Mouse (Mus musculus) frontal cortex, postnatal 25 days (tissue): ENCODE measurements around the gene Bms1.

Experiments used
- DNase-seq, 2 experiments: peaks; one replicate each; pipeline ENCODE4 v3.0.0; 2022; ENCODE audit warnings: low spot score in 2 of 2

Gene Bms1

DNA sequence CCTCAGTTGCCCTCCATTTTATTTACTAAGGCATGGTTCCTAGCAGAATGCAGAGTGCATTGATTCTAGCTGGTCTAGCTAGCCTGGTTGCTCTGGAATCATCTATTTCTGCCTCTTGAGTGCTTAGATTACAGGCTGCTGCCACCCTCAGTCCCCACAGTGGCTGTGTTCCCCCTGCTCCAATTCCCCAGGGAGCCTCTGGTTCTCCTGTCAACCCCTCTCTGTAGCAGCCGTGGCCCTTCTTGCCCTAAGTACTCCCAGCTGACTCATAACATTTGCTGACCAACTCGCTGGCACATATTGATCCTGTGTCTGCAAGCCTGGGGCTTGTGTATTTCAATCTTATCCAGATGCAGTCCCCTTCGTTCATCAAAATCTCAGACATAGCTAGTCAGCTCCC, 53.1 kb downstream of the Bms1 start:
- DNase-seq, result no peak

DNA sequence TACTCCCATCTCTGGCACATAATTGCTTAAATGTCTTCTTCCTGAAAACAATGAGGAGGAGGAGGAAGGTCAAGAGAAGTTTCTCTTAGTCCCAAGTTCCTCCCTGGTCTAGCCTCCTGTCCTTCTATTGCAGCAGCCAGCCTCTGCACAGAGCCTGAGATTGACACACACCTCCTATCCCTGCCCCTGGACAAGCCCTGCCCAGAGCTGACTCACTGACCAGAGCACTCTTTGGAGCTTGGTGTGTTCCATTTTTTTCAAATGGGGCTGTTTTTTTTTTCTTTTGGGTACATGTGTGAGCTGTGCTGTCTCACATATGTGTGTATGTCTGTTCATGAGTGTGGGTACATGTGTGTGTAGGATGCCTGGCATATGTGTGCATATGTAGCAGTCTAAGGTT, 53.5 kb downstream of the Bms1 start:
- DNase-seq, result no peak

DNA sequence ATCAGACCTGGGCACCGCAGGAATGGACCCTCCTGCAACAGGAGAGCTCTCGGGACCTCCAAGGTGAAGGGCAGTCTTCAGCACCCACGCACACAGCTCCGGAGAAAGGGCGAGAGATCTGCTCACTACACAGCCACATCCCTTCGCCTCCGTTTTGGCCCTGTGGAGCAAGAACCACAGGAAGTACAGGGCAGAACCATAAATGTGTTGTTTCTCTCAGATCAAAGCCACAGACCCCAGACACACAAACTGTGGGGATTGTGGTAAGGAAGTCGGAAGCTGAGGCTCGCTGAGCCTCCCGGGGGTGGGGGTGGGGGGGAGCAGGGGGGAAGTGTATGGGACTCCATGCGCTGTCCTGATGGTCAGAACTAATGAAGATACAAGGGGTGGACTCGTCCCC, 68.9 kb downstream of the Bms1 start:
- DNase-seq, result no peak

DNA sequence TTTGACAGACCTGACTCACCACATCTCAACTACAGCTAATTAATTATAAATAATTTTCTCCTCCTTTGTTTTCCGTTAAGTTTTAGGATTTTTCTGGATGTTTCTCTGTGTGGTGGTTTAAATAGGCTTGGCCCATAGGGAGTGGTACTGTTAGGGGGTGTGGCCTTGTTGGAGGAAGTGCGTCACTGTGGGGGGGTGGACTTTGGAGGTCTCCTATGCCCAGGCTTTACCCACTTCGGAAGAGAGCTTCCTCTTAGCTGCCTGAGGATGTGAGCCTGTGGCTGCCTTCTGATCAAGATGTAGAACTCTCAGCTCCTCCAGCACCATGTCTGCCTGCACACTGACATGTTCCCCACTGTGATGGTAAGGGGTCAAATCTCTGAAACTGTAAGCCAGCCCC, 71.1 kb downstream of the Bms1 start:
- no peak for DNase-seq

GRCm38 (mm10) chr6:118347291-118347690, 72.0 kb downstream of the Bms1 start:
- no peak for DNase-seq

- no peak for DNase-seq
Measured at GRCm38 (mm10) chr6:118341861-118342485, 77.3 kb downstream of the Bms1 start.

- no peak for DNase-seq
Measured at GRCm38 (mm10) chr6:118337660-118338059, 81.6 kb downstream of the Bms1 start.

GRCm38 (mm10) chr6:118336541-118337480, 82.5 kb downstream of the Bms1 start:
- DNase-seq, result no peak

- no peak for DNase-seq
Measured at GRCm38 (mm10) chr6:118335934-118336450, 83.3 kb downstream of the Bms1 start.

- no peak for DNase-seq
Measured at GRCm38 (mm10) chr6:118333861-118334260, 85.4 kb downstream of the Bms1 start.
